Mouse (Mus musculus) kidney, embryonic 14.5 days (tissue): Measurements from ENCODE around the gene Draxin. TPM values are rescaled to one million over a fixed set of nuclear protein-coding genes. Genes with fewer than 3 reads are reported as not detected.
"Not testable (repeated sequence)": the region's sequence is repeated elsewhere in the genome, so short reads cannot be mapped to it uniquely, and the experiment has no call there.

ENCODE experiments used
- ATAC-seq: fragments of 200-750 bp; cut with Nextera tagmentation; 2 replicates; pipeline ENCODE4 v1.8.0; 2017; ENCODE audit warnings: moderate number of reproducible peaks, mild to moderate bottlenecking, moderate TSS enrichment, moderate library complexity; ENCODE audit not compliant: low FRiP score, low TSS enrichment
- H3K27ac ChIP-seq: fragments of 300-500 bp; sonication (generic); 2 replicates; pipeline ENCODE4 v1.5.1; 2014; ENCODE audit warnings: low read depth, mild to moderate bottlenecking, low read length, moderate library complexity, mixed read lengths
- H3K27me3 ChIP-seq: fragments of 300-500 bp; sonication (generic); 2 replicates; pipeline ENCODE4 v1.6.1; 2014; ENCODE audit warnings: mild to moderate bottlenecking, low read length; ENCODE audit not compliant: control insufficient read depth, insufficient read depth
- H3K36me3 ChIP-seq: fragments of 300-500 bp; sonication (generic); 2 replicates; pipeline ENCODE4 v1.6.1; 2014; ENCODE audit warnings: low read length, mixed read lengths; ENCODE audit not compliant: control insufficient read depth, insufficient read depth
- H3K4me1 ChIP-seq: fragments of 300-500 bp; sonication (generic); 2 replicates; pipeline ENCODE4 v1.6.1; 2014; ENCODE audit warnings: low read length, mixed read lengths; ENCODE audit not compliant: control insufficient read depth, insufficient read depth
- H3K4me2 ChIP-seq: fragments of 300-500 bp; sonication (generic); replicated peaks from 2 replicates; pipeline ENCODE4 v1.6.1; 2014; ENCODE audit warnings: low read depth, mild to moderate bottlenecking, low read length
- H3K4me3 ChIP-seq: fragments of 300-500 bp; sonication (generic); 2 replicates; pipeline ENCODE4 v1.5.1; 2014; ENCODE audit warnings: mild to moderate bottlenecking, low read length
- H3K9ac ChIP-seq: fragments of 300-500 bp; sonication (generic); 2 replicates; pipeline ENCODE4 v1.6.1; 2014; ENCODE audit warnings: low read depth, mild to moderate bottlenecking, low read length, moderate library complexity
- H3K9me3 ChIP-seq: fragments of 300-500 bp; sonication (generic); 2 replicates; pipeline ENCODE4 v1.6.1; 2016; ENCODE audit warnings: low read length; ENCODE audit not compliant: control insufficient read depth
- WGBS: fragments of 180-500 bp; shearing (Covaris S2); extraction: QIAGEN DNeasy Blood & Tissue Kit; methylation state at CpG from one replicate; pipeline ENCODE4 v1.1.7; 2014; 5-methylcytosine and 5-hydroxymethylcytosine counted together
- polyA plus RNA-seq: library from polyadenylated mRNA; unstranded; fragments of >200 nt; fragmentation: Nextera tagmentation; extraction: Ambion mirVana; gene quantifications from 2 replicates; pipeline ENCODE4 v1.2.1, GENCODE M21; 2014

Gene Draxin
- polyA plus RNA-seq, result 0.43 and 0.80 TPM in 2 replicates

DNA sequence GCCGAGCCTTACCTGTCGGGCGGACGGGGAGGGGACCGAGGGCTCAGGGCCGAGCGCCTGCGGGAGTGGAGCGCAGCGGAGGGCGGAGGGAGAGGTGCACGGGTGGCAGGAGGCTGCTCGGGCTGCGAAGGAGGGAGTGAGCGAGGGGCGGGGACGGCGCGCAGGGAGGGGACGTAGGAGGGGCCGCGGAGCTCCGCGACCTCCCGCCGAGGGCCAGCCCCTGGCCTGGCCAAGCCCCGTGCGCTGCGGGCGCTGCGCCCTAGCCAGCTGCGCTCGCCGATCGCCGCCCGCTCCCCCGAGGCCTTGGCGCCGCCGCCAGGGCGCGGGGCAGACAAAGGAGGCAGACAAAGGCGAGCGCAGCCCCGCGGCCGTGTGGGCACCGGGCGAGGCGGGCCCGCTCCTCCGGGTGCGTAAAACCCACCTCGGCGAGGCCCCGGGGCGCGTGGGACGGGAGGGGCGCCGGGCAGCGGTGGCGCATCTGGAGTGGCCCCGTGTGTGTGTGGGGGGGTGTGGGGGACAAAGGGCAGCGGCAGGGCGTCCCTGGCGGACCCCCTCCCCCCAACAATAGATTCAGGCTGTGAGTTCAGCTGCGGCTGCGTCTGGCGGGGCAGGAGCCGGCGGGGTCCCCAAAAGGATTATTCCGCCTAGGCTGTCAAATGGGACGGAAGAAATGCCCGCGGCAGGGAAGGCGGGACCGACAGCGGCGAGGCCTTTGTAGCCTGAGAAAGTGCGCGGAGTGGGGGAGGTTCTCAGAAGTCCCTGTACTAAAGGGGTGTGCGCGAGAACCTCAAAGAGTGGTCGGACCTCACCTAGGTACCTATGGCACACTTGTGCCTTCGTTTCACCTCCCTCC lies at the start of gene Draxin:
Gene Draxin, minus strand, starts transcription at position 138 of the 853 bp plus-strand sequence.
- no peaks in the 10 kb centered on the region for H3K9me3 ChIP-seq
- H3K9ac ChIP-seq, result peak within 1 kb of the TSS; percentile 75
- peak within 1 kb of the TSS; percentile 98 for H3K4me2 ChIP-seq
- 1% methylated on average over 56 of the region's 87 CpGs for WGBS
- H3K4me3 ChIP-seq, result peak within 1 kb of the TSS; percentile 67
- H3K27ac ChIP-seq, result 0 out of 2 replicates have a peak within 1 kb of the TSS, but pooled peaks have one; percentile 30
- peaks cover 28% of the 10 kb centered on the region for H3K27me3 ChIP-seq
- H3K4me1 ChIP-seq, result 0 out of 2 replicates have a peak, but pooled peaks cover 10% of the 10 kb centered on the region
- no peaks in the 10 kb centered on the region for H3K36me3 ChIP-seq
- ATAC-seq, result peak; percentile 93

DNA sequence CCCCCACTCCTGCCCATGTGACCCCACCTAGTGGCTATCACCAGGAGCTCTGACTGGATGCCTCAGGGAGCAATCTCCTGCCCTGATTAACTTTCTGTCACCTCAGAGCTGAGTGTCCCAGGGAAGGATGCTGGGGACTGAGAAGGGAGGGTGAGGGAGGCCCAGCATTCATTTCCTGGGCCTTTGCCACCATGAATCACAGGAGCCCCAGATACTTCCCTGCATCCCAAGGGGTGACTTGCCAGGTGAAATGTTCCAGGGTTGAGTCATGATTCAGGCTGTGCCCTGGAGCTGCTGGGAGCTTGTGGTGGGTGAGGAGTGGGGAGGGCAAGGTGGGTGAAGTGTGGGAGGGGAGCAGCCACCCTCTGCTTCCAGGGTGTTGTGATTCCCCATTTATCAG lies 47.2 kb upstream of the Draxin start:
- Histone ChIP-seq H3K36me3 (no peaks in the 10 kb centered on the region), H3K27ac (no peak overlapping the region), H3K9ac (no peak overlapping the region; the same call in 1 of the 2 replicates), H3K4me1 (0 out of 2 replicates have a peak, but pooled peaks cover 5% of the 10 kb centered on the region), H3K4me2 (no peak overlapping the region), H3K27me3 (peaks cover 37% of the 10 kb centered on the region), H3K9me3 (no peaks in the 10 kb centered on the region), H3K4me3 (no peak overlapping the region)
- ATAC-seq, result no peak

GRCm38 (mm10) chr4:148176603-148177002 lies 46.1 kb upstream of the Draxin start:
- 56% methylated on average over 5 of the region's 6 CpGs for WGBS
- not testable (repeated sequence) for H3K4me2 ChIP-seq, H3K9me3 ChIP-seq, H3K4me1 ChIP-seq, H3K27ac ChIP-seq, ATAC-seq, H3K36me3 ChIP-seq, H3K9ac ChIP-seq, H3K4me3 ChIP-seq
- H3K27me3 ChIP-seq, result peaks cover 47% of the 10 kb centered on the region

GRCm38 (mm10) chr4:148174495-148174862 lies 44.0 kb upstream of the Draxin start:
- H3K9ac ChIP-seq, result no peak overlapping the region
- ATAC-seq, result no peak
- 16% methylated on average over 12 of the region's 12 CpGs for WGBS
- H3K27ac ChIP-seq, result no peak overlapping the region
- H3K36me3 ChIP-seq, result no peaks in the 10 kb centered on the region
- H3K4me1 ChIP-seq, result 0 out of 2 replicates have a peak, but pooled peaks cover 5% of the 10 kb centered on the region
- H3K4me3 ChIP-seq, result no peak overlapping the region
- peaks cover 60% of the 10 kb centered on the region for H3K27me3 ChIP-seq
- no peak overlapping the region for H3K4me2 ChIP-seq
- no peaks in the 10 kb centered on the region for H3K9me3 ChIP-seq

DNA sequence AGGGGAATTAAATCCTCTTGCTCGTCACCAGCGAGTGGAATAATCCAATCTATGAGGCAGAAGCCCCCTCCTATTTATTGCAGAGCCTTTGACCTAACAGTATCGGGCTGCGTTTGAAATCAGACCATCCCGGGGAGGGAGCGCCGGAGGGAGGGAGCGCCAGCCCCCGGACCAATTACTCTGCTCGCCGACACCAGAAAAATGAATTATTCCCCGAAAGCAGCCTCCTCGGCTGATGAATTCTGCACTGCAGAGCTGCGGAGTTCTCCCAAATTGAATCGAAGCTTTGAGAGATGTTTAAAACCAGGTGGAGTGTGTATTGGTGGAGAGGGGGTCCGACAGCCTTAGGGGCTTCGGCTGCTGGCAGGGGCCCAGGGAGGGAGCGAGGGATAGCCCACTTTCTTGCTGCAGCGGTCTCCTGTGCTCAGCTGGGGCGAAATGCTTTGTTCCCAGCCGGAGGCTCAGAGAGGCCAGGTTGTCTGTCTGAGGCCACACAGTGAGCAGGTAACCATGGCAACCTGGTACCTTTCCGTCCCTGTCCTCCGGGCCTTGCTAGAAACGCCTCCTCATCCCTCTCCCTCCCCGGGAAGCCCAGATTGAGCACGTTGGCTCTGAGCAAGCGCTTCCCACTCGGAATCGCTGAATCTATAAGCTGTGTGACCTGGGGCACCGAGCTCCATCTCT lies 43.5 kb upstream of the Draxin start:
- Histone ChIP-seq H3K27me3 (peaks cover 62% of the 10 kb centered on the region), H3K4me3 (no peak overlapping the region; the same call in 1 of the 2 replicates), H3K4me1 (0 out of 2 replicates have a peak, but pooled peaks cover 5% of the 10 kb centered on the region), H3K36me3 (no peaks in the 10 kb centered on the region), H3K9ac (no peak overlapping the region), H3K4me2 (no peak overlapping the region), H3K27ac (no peak overlapping the region), H3K9me3 (no peaks in the 10 kb centered on the region)
- 1% methylated on average over 30 of the region's 30 CpGs for WGBS
- no peak for ATAC-seq

DNA sequence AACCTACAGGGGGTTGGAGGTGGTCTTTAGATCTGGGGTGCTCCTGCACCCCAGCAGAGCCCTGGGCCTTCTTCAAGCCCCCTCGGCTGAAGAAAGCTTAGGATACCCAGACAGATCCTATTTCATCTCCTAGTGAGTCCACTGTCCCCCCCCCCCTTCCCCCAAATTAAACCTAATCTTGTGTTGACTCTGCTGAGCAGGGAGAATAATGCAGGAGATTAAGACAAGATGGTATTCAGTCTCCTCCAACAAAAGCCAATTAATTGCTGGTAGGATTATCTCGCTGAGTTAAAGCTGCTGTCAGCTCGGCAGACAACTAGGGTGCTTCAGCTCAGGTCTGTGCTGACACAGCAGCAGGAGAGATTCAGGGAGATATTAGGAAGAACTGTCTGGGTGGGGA lies 40.8 kb upstream of the Draxin start:
- no peaks in the 10 kb centered on the region for H3K36me3 ChIP-seq
- ATAC-seq, result no peak
- 0 out of 2 replicates have a peak, but pooled peaks cover 5% of the 10 kb centered on the region for H3K4me1 ChIP-seq
- peaks cover 69% of the 10 kb centered on the region for H3K27me3 ChIP-seq
- no peak overlapping the region for H3K9ac ChIP-seq
- no peak overlapping the region for H3K4me2 ChIP-seq
- no peak overlapping the region for H3K27ac ChIP-seq
- 55% methylated on average over 3 of the region's 3 CpGs for WGBS
- no peaks in the 10 kb centered on the region for H3K9me3 ChIP-seq
- no peak overlapping the region for H3K4me3 ChIP-seq

DNA sequence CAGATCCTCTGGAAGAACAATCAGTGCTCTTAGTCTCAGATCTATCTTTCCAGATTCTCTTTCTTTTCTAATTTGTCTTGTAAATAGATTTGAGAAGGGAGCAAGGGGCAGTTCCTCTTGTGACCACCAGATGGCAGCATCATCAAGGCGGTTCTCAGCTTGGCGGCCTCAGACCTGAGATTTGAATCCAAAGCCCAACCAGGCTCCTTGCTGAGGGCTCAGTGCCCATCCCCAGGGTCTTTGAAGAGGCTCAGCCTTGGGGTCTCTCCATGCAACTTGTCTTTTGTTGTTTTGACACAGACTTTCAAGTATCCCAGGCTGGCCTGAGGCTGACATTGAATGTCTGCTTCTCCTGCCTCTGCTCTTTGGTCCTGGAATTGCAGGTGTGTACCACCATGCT lies 40.3 kb upstream of the Draxin start:
- Histone ChIP-seq H3K27me3 (peaks cover 73% of the 10 kb centered on the region), H3K4me2 (no peak overlapping the region), H3K9me3 (no peaks in the 10 kb centered on the region), H3K4me3 (no peak overlapping the region), H3K27ac (no peak overlapping the region), H3K36me3 (no peaks in the 10 kb centered on the region), H3K4me1 (0 out of 2 replicates have a peak, but pooled peaks cover 5% of the 10 kb centered on the region), H3K9ac (no peak overlapping the region)
- no peak for ATAC-seq
- 3% methylated on average over 2 of the region's 2 CpGs for WGBS

DNA sequence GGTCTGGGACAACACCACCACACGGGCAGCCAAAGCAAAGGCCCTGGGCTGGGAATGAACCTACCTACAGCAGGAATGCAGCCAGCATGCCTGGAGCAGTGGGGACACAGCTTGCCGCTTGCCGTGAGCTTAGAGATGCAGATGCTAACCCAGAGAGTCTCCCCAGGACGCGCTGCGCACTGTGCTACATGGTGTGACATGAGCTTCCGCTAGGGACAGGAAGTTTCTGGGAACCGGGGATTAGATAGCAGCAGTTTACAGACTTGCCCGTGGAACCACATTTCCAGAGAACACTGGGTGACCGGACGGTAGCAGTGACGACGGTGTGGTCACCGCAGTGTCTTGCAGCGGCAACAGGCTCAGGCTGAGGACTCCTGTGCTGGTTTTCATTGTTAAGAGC lies 39.1 kb upstream of the Draxin start:
- 0 out of 2 replicates have a peak, but pooled peaks cover 5% of the 10 kb centered on the region for H3K4me1 ChIP-seq
- no peak overlapping the region for H3K9ac ChIP-seq
- no peak for ATAC-seq
- no peak overlapping the region for H3K4me3 ChIP-seq
- H3K9me3 ChIP-seq, result no peaks in the 10 kb centered on the region
- H3K27me3 ChIP-seq, result peaks cover 73% of the 10 kb centered on the region
- no peak overlapping the region for H3K27ac ChIP-seq
- H3K36me3 ChIP-seq, result no peaks in the 10 kb centered on the region
- 23% methylated on average over 15 of the region's 15 CpGs for WGBS
- no peak overlapping the region for H3K4me2 ChIP-seq

DNA sequence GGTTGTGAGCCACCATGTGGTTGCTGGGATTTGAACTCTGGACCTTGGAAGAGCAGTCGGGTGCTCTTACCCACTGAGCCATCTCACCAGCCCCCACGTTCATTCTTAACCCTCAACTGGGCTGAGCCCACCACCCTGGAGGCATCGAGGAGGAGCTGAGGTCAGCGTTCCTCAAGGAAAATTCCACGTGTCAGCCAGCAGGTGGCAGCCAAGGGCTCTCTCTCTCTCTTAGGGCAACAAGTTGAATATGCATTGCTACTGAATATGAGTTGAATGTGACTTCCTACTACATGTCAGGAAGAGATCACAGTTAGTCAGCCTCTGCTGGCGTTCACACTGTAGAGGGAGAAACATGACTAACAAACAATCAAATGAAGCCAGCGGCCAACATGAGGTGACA lies 37.8 kb upstream of the Draxin start:
- Histone ChIP-seq H3K4me3 (no peak overlapping the region), H3K9ac (no peak overlapping the region), H3K4me2 (no peak overlapping the region), H3K27me3 (peaks cover 70% of the 10 kb centered on the region), H3K27ac (no peak overlapping the region), H3K4me1 (no peaks in the 10 kb centered on the region; the same call in 1 of the 2 replicates), H3K36me3 (no peaks in the 10 kb centered on the region), H3K9me3 (no peaks in the 10 kb centered on the region)
- 27% methylated on average over 7 of the region's 7 CpGs for WGBS
- ATAC-seq, result no peak
